11 mouse cellular contexts compared by ENCODE assay signal in the genomic region with DNA sequence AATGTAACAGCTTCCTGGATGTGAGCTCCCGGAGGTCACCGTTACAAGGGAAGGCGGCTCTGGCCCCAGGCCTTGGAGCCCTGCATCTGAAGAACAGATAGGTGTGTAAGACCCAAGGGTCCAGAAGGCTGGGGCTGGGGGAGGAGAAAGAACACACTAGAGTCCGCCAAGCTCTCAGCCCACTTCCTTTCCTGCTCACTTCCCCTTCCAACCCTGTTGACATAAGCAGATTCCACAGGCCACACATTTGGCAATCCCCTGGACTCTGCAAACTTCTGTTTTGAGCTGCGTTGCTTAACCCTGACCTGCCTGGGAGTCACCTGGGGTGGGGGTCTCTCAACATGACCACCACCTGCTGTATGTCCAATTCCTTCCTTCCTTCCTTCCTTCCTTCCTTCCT. TPM values are rescaled to one million over a fixed set of nuclear protein-coding genes. Genes with fewer than 3 reads are reported as not detected.
DNase-seq lines count a peak whose midpoint lies in the region; ATAC-seq and TF ChIP-seq lines count a peak whose summit lies in the region.
"Had no signal": no experiment of that assay in that cellular context is flagged by ENCODE, and none has a peak within 500 bp of the region (broad histone marks: within the 10 kb centered on the region; RNA-seq: fewer than 3 reads in every experiment).

C5ar2 (minus strand) TSS at position 88 of the 400 bp plus-strand sequence.

- H3K36me3 ChIP-seq in kidney, postnatal 0 days (ENCODE audit: insufficient read depth, low read length), result no peaks in the 10 kb centered on the region
- no peaks in the 10 kb centered on the region for H3K36me3 ChIP-seq in kidney, embryonic 16.5 days (ENCODE audit: insufficient read depth, low read length)
- H3K36me3 ChIP-seq in liver, embryonic 15.5 days (replicated peaks), result no peaks in the 10 kb centered on the region

- no peak within 1 kb of the TSS for H3K4me2 ChIP-seq in kidney, postnatal 0 days (ENCODE audit: low read length)
- no peak within 1 kb of the TSS for H3K4me2 ChIP-seq in kidney, embryonic 16.5 days (replicated peaks; ENCODE audit: low read depth, low read length)
- H3K4me2 ChIP-seq in liver, embryonic 15.5 days, result no peak within 1 kb of the TSS

- H3K4me3 ChIP-seq in kidney, postnatal 0 days (replicated peaks; ENCODE audit: low read depth, low read length), result no peak within 1 kb of the TSS
- H3K4me3 ChIP-seq in kidney, embryonic 16.5 days (ENCODE audit: low read length), result no peak within 1 kb of the TSS
- H3K4me3 ChIP-seq in liver, embryonic 15.5 days (replicated peaks), result no peak within 1 kb of the TSS

- H3K4me1 ChIP-seq in kidney, postnatal 0 days (replicated peaks; ENCODE audit: insufficient read depth, low read length), result no peaks in the 10 kb centered on the region
- peaks cover 8% of the 10 kb centered on the region; the same call in 1 of the 2 replicates for H3K4me1 ChIP-seq in kidney, embryonic 16.5 days (ENCODE audit: insufficient read depth, low read length)
- peaks cover 53% of the 10 kb centered on the region for H3K4me1 ChIP-seq in liver, embryonic 15.5 days (replicated peaks)

- H3K27ac ChIP-seq in kidney, postnatal 0 days, result no peak within 1 kb of the TSS
- H3K27ac ChIP-seq in kidney, embryonic 16.5 days (ENCODE audit: low read length), result no peak within 1 kb of the TSS
- peak within 1 kb of the TSS; percentile 61 for H3K27ac ChIP-seq in liver, embryonic 15.5 days (replicated peaks)
- H3K27ac ChIP-seq: liver, embryonic 14.5 days had no signal

- H3K27me3 ChIP-seq in kidney, postnatal 0 days (ENCODE audit: insufficient read depth, low read length), result no peaks in the 10 kb centered on the region
- H3K27me3 ChIP-seq in kidney, embryonic 16.5 days (ENCODE audit: insufficient read depth, low read length), result no peaks in the 10 kb centered on the region
- no peaks in the 10 kb centered on the region for H3K27me3 ChIP-seq in liver, embryonic 15.5 days

- no peak for TF ChIP-seq CTCF in kidney, postnatal 0 days (IDR thresholded peaks at IDR 0.05; ENCODE audit: low read depth)

- no peak within 1 kb of the TSS for H3K9ac ChIP-seq in kidney, postnatal 0 days (ENCODE audit: low read depth, low read length)
- H3K9ac ChIP-seq in kidney, embryonic 16.5 days (replicated peaks; ENCODE audit: low read length), result no peak within 1 kb of the TSS
- no peak within 1 kb of the TSS for H3K9ac ChIP-seq in liver, embryonic 15.5 days
- H3K9ac ChIP-seq: liver, embryonic 14.5 days had no signal

- ATAC-seq in kidney, postnatal 0 days (replicated peaks; ENCODE audit: low FRiP score, low read depth), result no peak
- ATAC-seq in kidney, embryonic 16.5 days (ENCODE audit: low FRiP score, low TSS enrichment), result no peak
- ATAC-seq in common myeloid progenitor, adult 5-6 weeks (replicated peaks; ENCODE audit: low read depth, poor library complexity, severe bottlenecking), result peak; percentile 68
- peak; percentile 28; the same call in 1 of the 2 replicates for ATAC-seq in liver, embryonic 15.5 days (ENCODE audit: insufficient read depth)
- ATAC-seq in megakaryocyte progenitor cell, adult 5-6 weeks (replicated peaks; ENCODE audit: poor library complexity), result peak; percentile 56

- H3K9me3 ChIP-seq in kidney, postnatal 0 days (replicated peaks; ENCODE audit: low read length), result no peaks in the 10 kb centered on the region
- H3K9me3 ChIP-seq in kidney, embryonic 16.5 days (ENCODE audit: low read length), result no peaks in the 10 kb centered on the region
- no peaks in the 10 kb centered on the region for H3K9me3 ChIP-seq in liver, embryonic 15.5 days (replicated peaks)

- peak; percentile 37 for DNase-seq in kidney, postnatal 0 days (ENCODE audit: low spot score)
- DNase-seq in embryo, embryonic 10.5 days (ENCODE audit: low spot score), result no peak
- no peak for DNase-seq in adrenal gland, postnatal 25 days
- DNase-seq: kidney, postnatal 4 days; right cerebral cortex, postnatal 25 days; thymus, postnatal 25 days had no signal

- WGBS in kidney, postnatal 0 days, result 31% methylated on average over 5 of the region's 5 CpGs
- 39% methylated on average over 5 of the region's 5 CpGs for WGBS in kidney, embryonic 16.5 days
- WGBS in liver, embryonic 15.5 days (ENCODE audit: insufficient replicate concordance), result 48% methylated on average over 5 of the region's 5 CpGs

RNA-seq across cellular contexts. Expression of gene C5ar2, which starts in this region (rescaled TPM):
- 0.08 and 0.11 TPM in 2 replicates for polyA plus RNA-seq in kidney, postnatal 0 days (2015; fragmentation: Nextera tagmentation; extraction: Ambion mirVana)
- 0.09 and 0.11 TPM in 2 replicates for polyA plus RNA-seq in kidney, embryonic 16.5 days (2015; fragmentation: Nextera tagmentation; extraction: Ambion mirVana)
- total RNA-seq in common myeloid progenitor, adult 5-6 weeks (2017), result 1.1 and 3.1 TPM in 2 replicates
- polyA plus RNA-seq in liver, embryonic 15.5 days (2015; fragmentation: Nextera tagmentation; extraction: Ambion mirVana), result 0.89 and 1.0 TPM in 2 replicates
- total RNA-seq in megakaryocyte progenitor cell, adult 5-6 weeks (2015), result 1.1 and 1.7 TPM in 2 replicates
- total RNA-seq in megakaryocyte progenitor cell, adult 5-6 weeks (2017), result 1.1 and 1.3 TPM in 2 replicates
- total RNA-seq in adrenal gland, postnatal 25 days (2021), result 0.24 TPM in 1 of 2 replicates, not detected in the other

Comparison
In these comparisons a context has a peak if more than half of its experiments do, and no peak if none do; other contexts are left out.
1. Peak in DNase-seq in kidney, postnatal 0 days; RNA of the gene not detected or under 1 TPM.
2. ATAC-seq: peak in common myeloid progenitor, adult 5-6 weeks (single experiment), liver, embryonic 15.5 days (single experiment) and megakaryocyte progenitor cell, adult 5-6 weeks (single experiment); none in kidney, postnatal 0 days (single experiment) and kidney, embryonic 16.5 days (single experiment).